Mouse (Mus musculus): ENCODE measurements around the gene Il2rb.

Il2rb gene

DNA sequence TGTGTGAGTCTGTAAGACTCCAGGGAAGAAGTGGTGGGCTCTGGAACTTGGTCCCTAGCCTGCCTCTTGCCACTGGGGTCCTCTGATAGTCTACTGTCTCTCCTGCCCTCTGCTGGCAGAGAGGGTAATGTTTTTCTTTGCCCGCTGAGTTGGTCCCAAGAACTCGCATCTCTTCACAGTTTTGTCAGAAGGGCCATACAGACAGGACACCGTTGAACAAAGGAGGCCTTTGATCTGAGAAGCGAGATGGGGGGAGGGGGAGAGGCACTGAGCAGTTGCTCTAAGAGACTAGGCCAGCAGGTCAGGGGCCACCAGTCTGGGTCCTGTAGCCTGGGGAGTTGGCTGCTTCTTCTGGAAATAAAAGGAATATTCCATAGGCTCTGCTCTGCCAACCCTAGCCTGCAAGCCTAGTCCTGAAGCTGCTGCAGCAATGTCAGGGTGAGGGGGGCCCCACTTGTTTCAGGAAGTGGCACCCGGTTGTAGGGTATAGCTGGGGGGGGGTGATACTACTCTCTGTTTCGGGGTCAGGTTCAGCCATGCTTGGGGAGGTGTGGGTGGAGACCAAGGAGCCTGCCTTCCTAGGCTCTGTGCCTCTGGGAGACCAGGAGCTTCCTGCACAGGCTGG lies 60.1 kb downstream of the Il2rb start:
- in situ Hi-C loops (cut with MboI; ENCODE audit: low pct_unique_long_range_greater_than_20kb in 1 of 2, low sequenced_read_pairs in 2 of 2, unreplicated experiment in 1 of 2) = no loop called here

DNA sequence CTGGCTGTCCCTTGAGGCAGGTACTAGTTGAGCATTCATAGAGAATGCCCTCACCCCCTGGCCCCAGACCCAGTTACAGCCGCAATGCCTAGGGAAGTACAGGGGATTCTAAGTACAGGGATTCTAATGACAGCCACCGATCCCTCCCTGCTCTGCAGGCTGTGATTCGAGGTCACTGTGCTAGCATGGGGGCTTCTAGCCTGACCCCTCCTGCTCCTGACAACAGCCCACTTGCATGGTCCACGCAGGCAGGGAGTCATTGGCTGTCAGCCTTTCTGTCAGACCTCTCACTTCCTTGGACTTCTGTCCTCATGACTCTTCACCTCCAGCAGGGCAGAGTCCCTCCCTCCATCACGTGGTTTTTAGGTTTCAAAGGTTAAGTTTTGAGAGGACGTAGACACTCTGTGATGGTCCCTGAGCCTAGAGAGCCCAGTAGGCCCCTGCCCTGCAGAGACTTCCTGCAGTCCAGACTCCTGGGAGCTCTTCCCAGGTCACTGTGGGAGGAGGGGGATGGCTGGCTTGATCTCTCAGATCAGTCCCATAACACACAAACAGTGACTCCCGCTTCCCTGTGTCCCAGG lies 63.4 kb downstream of the Il2rb start:
- in situ Hi-C loops (cut with MboI; ENCODE audit: low pct_unique_long_range_greater_than_20kb in 1 of 2, low sequenced_read_pairs in 2 of 2, unreplicated experiment in 1 of 2) = no loop called here

- in situ Hi-C loops (cut with MboI; ENCODE audit: low pct_unique_long_range_greater_than_20kb in 1 of 2, low sequenced_read_pairs in 2 of 2, unreplicated experiment in 1 of 2) = no loop called here
These were observed 64.2 kb downstream of the Il2rb start for GRCm38 (mm10) chr15:78430874-78431273.

- in situ Hi-C loops (cut with MboI; ENCODE audit: low pct_unique_long_range_greater_than_20kb in 1 of 2, low sequenced_read_pairs in 2 of 2, unreplicated experiment in 1 of 2) = no loop called here
These were observed 65.0 kb downstream of the Il2rb start for GRCm38 (mm10) chr15:78429871-78430622.

All from mouse embryonic stem cell (cell line).